Mouse (Mus musculus) liver, embryonic 14.5 days (tissue): ENCODE measurements around the gene Fam124b.

Experiments
- CTCF ChIP-seq: IDR thresholded peaks from 2 replicates; pipeline ENCODE4 v1.5.1; 2016; ENCODE audit warnings: antibody characterized with exemption, low read depth, control low read depth
- EP300 ChIP-seq: IDR thresholded peaks from 2 replicates; pipeline ENCODE4 v1.6.1; 2016; ENCODE audit warnings: antibody characterized with exemption, low read depth

DNA sequence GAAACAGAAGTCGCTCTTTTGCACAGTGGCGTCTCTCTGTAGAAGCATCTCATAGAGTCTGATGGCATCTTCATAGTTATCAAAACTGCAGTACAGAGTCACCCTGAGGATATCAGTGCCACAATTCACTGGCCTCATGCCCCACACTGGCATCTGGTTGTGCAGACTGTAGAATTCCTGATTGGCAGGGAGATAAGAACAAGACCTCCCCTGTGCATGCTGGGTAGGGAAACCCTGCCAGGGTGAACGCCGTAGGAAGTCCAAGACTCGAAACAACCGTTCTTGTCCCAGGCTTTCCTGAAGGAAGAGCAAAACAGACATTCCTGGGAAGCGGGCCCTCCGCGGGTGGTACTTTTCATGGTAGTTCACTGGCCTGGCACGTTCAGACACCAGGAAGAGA, 5.1 kb downstream of the Fam124b start:
- TF ChIP-seq CTCF: no peak
- no peak for TF ChIP-seq EP300
